Mouse (Mus musculus) thymus, adult 2 months (tissue): ENCODE measurements at regions not wholly inside any gene's neighbourhood (a gene's known extent, or its start where the extent isn't known, plus 50 kb on each side); places are given as distances from the start of the nearest gene placed in this dataset.

Experiments used
- DNase-seq: peaks from one replicate; pipeline ENCODE4 v3.0.0; 2021
- H3K27ac ChIP-seq: fragments of 200-500 bp; 2 replicates; pipeline ENCODE4 v1.5.1; 2012; ENCODE audit warnings: low read length, control low read depth; ENCODE audit not compliant: control insufficient read depth, insufficient read depth
- H3K27me3 ChIP-seq: fragments of 200-500 bp; 2 replicates; pipeline ENCODE4 v1.6.1; 2012; ENCODE audit warnings: mild to moderate bottlenecking, low read length, moderate library complexity, mixed read lengths; ENCODE audit not compliant: control insufficient read depth, insufficient read depth
- H3K36me3 ChIP-seq: fragments of 200-500 bp; 2 replicates; pipeline ENCODE4 v1.6.1; 2012; ENCODE audit warnings: mild to moderate bottlenecking, low read length, moderate library complexity; ENCODE audit not compliant: control insufficient read depth, insufficient read depth
- H3K4me1 ChIP-seq: fragments of 200-500 bp; replicated peaks from 2 replicates; pipeline ENCODE4 v1.6.1; 2012; ENCODE audit warnings: low read length; ENCODE audit not compliant: control insufficient read depth, insufficient read depth
- H3K4me3 ChIP-seq: fragments of 200-500 bp; 2 replicates; pipeline ENCODE4 v1.5.1; 2012; ENCODE audit warnings: mild to moderate bottlenecking, low read length, control low read depth, moderate library complexity; ENCODE audit not compliant: control insufficient read depth, insufficient read depth
- CTCF ChIP-seq: fragments of 200-500 bp; IDR thresholded peaks from 2 replicates; pipeline ENCODE4 v1.5.1; 2012; ENCODE audit warnings: mild to moderate bottlenecking, control low read depth, low read length, moderate library complexity, borderline replicate concordance; ENCODE audit not compliant: control insufficient read depth, poor library complexity, insufficient read depth; ENCODE audit errors: extremely low read depth
- POLR2A ChIP-seq: fragments of 200-500 bp; IDR thresholded peaks from 2 replicates; pipeline ENCODE4 v1.6.1; 2012; ENCODE audit warnings: mild to moderate bottlenecking, low read length, control low read depth, moderate library complexity; ENCODE audit not compliant: control insufficient read depth, poor library complexity, insufficient read depth; ENCODE audit errors: extremely low read depth
- WGBS: fragments of 180-500 bp; shearing (Covaris S2); methylation state at CpG from one replicate; pipeline ENCODE4 v1.1.7; 2018; 5-methylcytosine and 5-hydroxymethylcytosine counted together

- H3K27ac ChIP-seq, result no peak overlapping the region
- 95% methylated on average over 8 of the region's 8 CpGs for WGBS
- H3K36me3 ChIP-seq, result no peaks in the 10 kb centered on the region
- H3K4me3 ChIP-seq, result no peak overlapping the region
- H3K27me3 ChIP-seq, result no peaks in the 10 kb centered on the region
- DNase-seq, result no peak
- TF ChIP-seq POLR2A (no peak), CTCF (no peak)
- H3K4me1 ChIP-seq, result no peaks in the 10 kb centered on the region
These were observed 85.2 kb upstream of the Ankrd1 start for GRCm38 (mm10) chr19:36204965-36205718.

- TF ChIP-seq CTCF (no peak), POLR2A (no peak)
- H3K4me1 ChIP-seq, result no peaks in the 10 kb centered on the region
- no peak overlapping the region for H3K4me3 ChIP-seq
- no peak for DNase-seq
- H3K27ac ChIP-seq, result no peak overlapping the region
- 87% methylated on average over 7 of the region's 7 CpGs for WGBS
- H3K36me3 ChIP-seq, result no peaks in the 10 kb centered on the region
- H3K27me3 ChIP-seq, result no peaks in the 10 kb centered on the region
These were observed 87.9 kb upstream of the Ankrd1 start for GRCm38 (mm10) chr19:36207735-36208288.

GRCm38 (mm10) chr19:36208419-36208818 lies 88.5 kb upstream of the Ankrd1 start:
- Histone ChIP-seq H3K4me1 (no peaks in the 10 kb centered on the region), H3K27ac (no peak overlapping the region), H3K4me3 (no peak overlapping the region), H3K27me3 (no peaks in the 10 kb centered on the region), H3K36me3 (no peaks in the 10 kb centered on the region)
- no peak for DNase-seq
- TF ChIP-seq CTCF (no peak), POLR2A (no peak)
- 97% methylated on average over 5 of the region's 5 CpGs for WGBS

GRCm38 (mm10) chr19:36213461-36213860 lies 93.6 kb upstream of the Ankrd1 start:
- no peaks in the 10 kb centered on the region for H3K27me3 ChIP-seq
- no peak overlapping the region for H3K4me3 ChIP-seq
- H3K27ac ChIP-seq, result no peak overlapping the region
- TF ChIP-seq CTCF (no peak), POLR2A (no peak)
- DNase-seq, result no peak
- 88% methylated on average over 8 of the region's 8 CpGs for WGBS
- H3K4me1 ChIP-seq, result no peaks in the 10 kb centered on the region; the same call in 1 of the 2 replicates
- H3K36me3 ChIP-seq, result no peaks in the 10 kb centered on the region

- TF ChIP-seq POLR2A (no peak), CTCF (no peak)
- Histone ChIP-seq H3K4me1 (no peaks in the 10 kb centered on the region; the same call in 1 of the 2 replicates), H3K36me3 (no peaks in the 10 kb centered on the region), H3K4me3 (no peak overlapping the region), H3K27me3 (no peaks in the 10 kb centered on the region), H3K27ac (no peak overlapping the region)
- WGBS, result 65% methylated on average over 7 of the region's 7 CpGs
- no peak for DNase-seq
These were observed 94.5 kb upstream of the Ankrd1 start for GRCm38 (mm10) chr19:36214188-36214968.

GRCm38 (mm10) chr19:36217177-36217576 lies 97.3 kb upstream of the Ankrd1 start:
- Histone ChIP-seq H3K4me1 (no peaks in the 10 kb centered on the region; the same call in none of the 2 replicates), H3K27me3 (no peaks in the 10 kb centered on the region), H3K36me3 (no peaks in the 10 kb centered on the region), H3K4me3 (no peak overlapping the region), H3K27ac (no peak overlapping the region)
- 93% methylated on average over 5 of the region's 5 CpGs for WGBS
- TF ChIP-seq CTCF (no peak), POLR2A (no peak)
- DNase-seq, result no peak
